Mouse (Mus musculus) neural tube, embryonic 11.5 days (tissue): ENCODE data around the gene Prkca. TPM values are rescaled to one million over a fixed set of nuclear protein-coding genes. Genes with fewer than 3 reads are reported as not detected.

Experiments used
- ATAC-seq: fragments of 200-750 bp; cut with Nextera tagmentation; 2 replicates; pipeline ENCODE4 v1.8.0; 2017; ENCODE audit warnings: moderate number of reproducible peaks, mild to moderate bottlenecking, moderate TSS enrichment, moderate library complexity; ENCODE audit not compliant: insufficient read depth, low FRiP score, low TSS enrichment
- DNase-seq: peaks from one replicate; pipeline ENCODE4 v3.0.0-alpha.2; 2015; ENCODE audit warnings: low spot score
- H3K27ac ChIP-seq: fragments of 300-500 bp; sonication (generic); 2 replicates; pipeline ENCODE4 v1.5.1; 2014; ENCODE audit warnings: low read depth, mild to moderate bottlenecking, low read length
- H3K27me3 ChIP-seq: fragments of 300-500 bp; sonication (generic); 2 replicates; pipeline ENCODE4 v1.6.1; 2014; ENCODE audit warnings: mild to moderate bottlenecking, low read length, mixed read lengths; ENCODE audit not compliant: control insufficient read depth, insufficient read depth
- H3K36me3 ChIP-seq: fragments of 300-500 bp; sonication (generic); 2 replicates; pipeline ENCODE4 v1.6.1; 2014; ENCODE audit warnings: mild to moderate bottlenecking, low read length, moderate library complexity, mixed read lengths; ENCODE audit not compliant: control insufficient read depth, insufficient read depth
- H3K4me1 ChIP-seq: fragments of 300-500 bp; sonication (generic); 2 replicates; pipeline ENCODE4 v1.6.1; 2014; ENCODE audit warnings: low read length, mixed read lengths; ENCODE audit not compliant: control insufficient read depth, insufficient read depth
- H3K4me2 ChIP-seq: fragments of 300-500 bp; sonication (generic); 2 replicates; pipeline ENCODE4 v1.6.1; 2014; ENCODE audit warnings: low read depth, mild to moderate bottlenecking, moderate library complexity
- H3K4me3 ChIP-seq: fragments of 300-500 bp; sonication (generic); 2 replicates; pipeline ENCODE4 v1.5.1; 2014; ENCODE audit warnings: low read depth, low read length
- H3K9ac ChIP-seq: fragments of 300-500 bp; sonication (generic); 2 replicates; pipeline ENCODE4 v1.6.1; 2014; ENCODE audit warnings: mild to moderate bottlenecking, low read length
- H3K9me3 ChIP-seq: fragments of 300-500 bp; sonication (generic); 2 replicates; pipeline ENCODE4 v1.6.1; 2016; ENCODE audit warnings: low read length; ENCODE audit not compliant: control insufficient read depth
- WGBS: fragments of 180-500 bp; shearing (Covaris S2); extraction: QIAGEN DNeasy Blood & Tissue Kit; methylation state at CpG from one replicate; pipeline ENCODE4 v1.1.7; 2014; 5-methylcytosine and 5-hydroxymethylcytosine counted together
- polyA plus RNA-seq: library from polyadenylated mRNA; unstranded; fragments of >200 nt; fragmentation: Nextera tagmentation; extraction: Ambion mirVana; gene quantifications from 2 replicates; pipeline ENCODE4 v1.2.1, GENCODE M21; 2014

Gene Prkca
- polyA plus RNA-seq, 1 experiment from 2014 or later = 7.7 TPM

GRCm38 (mm10) chr11:108127908-108128307 is 215.8 kb downstream of the Prkca start:
- ATAC-seq = no peak
- Histone ChIP-seq H3K9me3 (no peaks in the 10 kb centered on the region), H3K9ac (no peak overlapping the region), H3K4me3 (no peak overlapping the region), H3K27me3 (no peaks in the 10 kb centered on the region), H3K4me2 (no peak overlapping the region), H3K36me3 (no peaks in the 10 kb centered on the region), H3K27ac (no peak overlapping the region), H3K4me1 (no peaks in the 10 kb centered on the region)
- no peak for DNase-seq
- 86% methylated on average over 5 of the region's 5 CpGs for WGBS

- Histone ChIP-seq H3K27ac (no peak overlapping the region), H3K9ac (no peak overlapping the region), H3K4me2 (no peak overlapping the region), H3K4me1 (no peaks in the 10 kb centered on the region), H3K36me3 (no peaks in the 10 kb centered on the region), H3K27me3 (no peaks in the 10 kb centered on the region), H3K4me3 (no peak overlapping the region), H3K9me3 (no peaks in the 10 kb centered on the region)
- no peak for ATAC-seq
- 89% methylated on average over 7 of the region's 7 CpGs for WGBS
- DNase-seq = no peak
These were observed 221.2 kb downstream of the Prkca start for GRCm38 (mm10) chr11:108122486-108122885.

- Histone ChIP-seq H3K4me2 (no peak overlapping the region), H3K9me3 (no peaks in the 10 kb centered on the region), H3K36me3 (no peaks in the 10 kb centered on the region), H3K27me3 (no peaks in the 10 kb centered on the region), H3K9ac (no peak overlapping the region), H3K4me3 (no peak overlapping the region), H3K27ac (no peak overlapping the region), H3K4me1 (no peaks in the 10 kb centered on the region)
- 75% methylated on average over 5 of the region's 5 CpGs for WGBS
- ATAC-seq (no peak), DNase-seq (no peak)
These were observed 223.0 kb downstream of the Prkca start for GRCm38 (mm10) chr11:108120708-108121107.

GRCm38 (mm10) chr11:108119785-108120184 is 223.9 kb downstream of the Prkca start:
- Histone ChIP-seq H3K27me3 (no peaks in the 10 kb centered on the region), H3K27ac (no peak overlapping the region), H3K9me3 (no peaks in the 10 kb centered on the region), H3K36me3 (no peaks in the 10 kb centered on the region), H3K4me1 (no peaks in the 10 kb centered on the region), H3K9ac (no peak overlapping the region), H3K4me3 (no peak overlapping the region), H3K4me2 (no peak overlapping the region)
- DNase-seq (no peak), ATAC-seq (no peak)
- WGBS = 83% methylated on average over 3 of the region's 3 CpGs

GRCm38 (mm10) chr11:108118814-108119213 is 224.9 kb downstream of the Prkca start:
- no peaks in the 10 kb centered on the region for H3K4me1 ChIP-seq
- no peaks in the 10 kb centered on the region for H3K9me3 ChIP-seq
- H3K27ac ChIP-seq = no peak overlapping the region
- WGBS = 85% methylated on average over 2 of the region's 2 CpGs
- no peaks in the 10 kb centered on the region for H3K27me3 ChIP-seq
- H3K36me3 ChIP-seq = no peaks in the 10 kb centered on the region
- DNase-seq (no peak), ATAC-seq (no peak)
- no peak overlapping the region for H3K4me3 ChIP-seq
- H3K4me2 ChIP-seq = no peak overlapping the region
- H3K9ac ChIP-seq = no peak overlapping the region

- H3K36me3 ChIP-seq = no peaks in the 10 kb centered on the region
- H3K4me3 ChIP-seq = no peak overlapping the region
- no peaks in the 10 kb centered on the region for H3K4me1 ChIP-seq
- H3K9ac ChIP-seq = no peak overlapping the region
- no peak overlapping the region for H3K4me2 ChIP-seq
- WGBS = 91% methylated on average over 5 of the region's 5 CpGs
- no peaks in the 10 kb centered on the region for H3K27me3 ChIP-seq
- no peak overlapping the region for H3K27ac ChIP-seq
- no peaks in the 10 kb centered on the region for H3K9me3 ChIP-seq
- no peak for ATAC-seq
- DNase-seq = no peak
These were observed 225.5 kb downstream of the Prkca start for GRCm38 (mm10) chr11:108118221-108118620.

GRCm38 (mm10) chr11:108117360-108118050 is 226.2 kb downstream of the Prkca start:
- 86% methylated on average over 10 of the region's 10 CpGs for WGBS
- Histone ChIP-seq H3K27me3 (no peaks in the 10 kb centered on the region), H3K4me1 (no peaks in the 10 kb centered on the region), H3K4me2 (no peak overlapping the region), H3K9ac (no peak overlapping the region), H3K36me3 (no peaks in the 10 kb centered on the region), H3K27ac (no peak overlapping the region), H3K4me3 (no peak overlapping the region), H3K9me3 (no peaks in the 10 kb centered on the region)
- DNase-seq (no peak), ATAC-seq (no peak)

- 86% methylated on average over 3 of the region's 3 CpGs for WGBS
- Histone ChIP-seq H3K27me3 (no peaks in the 10 kb centered on the region), H3K9ac (no peak overlapping the region), H3K27ac (no peak overlapping the region), H3K4me2 (no peak overlapping the region), H3K36me3 (no peaks in the 10 kb centered on the region), H3K9me3 (no peaks in the 10 kb centered on the region), H3K4me3 (no peak overlapping the region), H3K4me1 (no peaks in the 10 kb centered on the region)
- ATAC-seq (no peak), DNase-seq (no peak)
These were observed 229.6 kb downstream of the Prkca start for GRCm38 (mm10) chr11:108114091-108114490.

GRCm38 (mm10) chr11:108112437-108112836 is 231.3 kb downstream of the Prkca start:
- H3K9ac ChIP-seq = no peak overlapping the region
- no peaks in the 10 kb centered on the region for H3K36me3 ChIP-seq
- H3K4me1 ChIP-seq = no peaks in the 10 kb centered on the region
- 74% methylated on average over 3 of the region's 3 CpGs for WGBS
- no peak overlapping the region for H3K4me3 ChIP-seq
- DNase-seq (no peak), ATAC-seq (no peak)
- H3K27ac ChIP-seq = no peak overlapping the region
- H3K9me3 ChIP-seq = no peaks in the 10 kb centered on the region
- H3K4me2 ChIP-seq = no peak overlapping the region
- H3K27me3 ChIP-seq = no peaks in the 10 kb centered on the region
